Mouse (Mus musculus): ENCODE data around the gene Tmpo.

DNA sequence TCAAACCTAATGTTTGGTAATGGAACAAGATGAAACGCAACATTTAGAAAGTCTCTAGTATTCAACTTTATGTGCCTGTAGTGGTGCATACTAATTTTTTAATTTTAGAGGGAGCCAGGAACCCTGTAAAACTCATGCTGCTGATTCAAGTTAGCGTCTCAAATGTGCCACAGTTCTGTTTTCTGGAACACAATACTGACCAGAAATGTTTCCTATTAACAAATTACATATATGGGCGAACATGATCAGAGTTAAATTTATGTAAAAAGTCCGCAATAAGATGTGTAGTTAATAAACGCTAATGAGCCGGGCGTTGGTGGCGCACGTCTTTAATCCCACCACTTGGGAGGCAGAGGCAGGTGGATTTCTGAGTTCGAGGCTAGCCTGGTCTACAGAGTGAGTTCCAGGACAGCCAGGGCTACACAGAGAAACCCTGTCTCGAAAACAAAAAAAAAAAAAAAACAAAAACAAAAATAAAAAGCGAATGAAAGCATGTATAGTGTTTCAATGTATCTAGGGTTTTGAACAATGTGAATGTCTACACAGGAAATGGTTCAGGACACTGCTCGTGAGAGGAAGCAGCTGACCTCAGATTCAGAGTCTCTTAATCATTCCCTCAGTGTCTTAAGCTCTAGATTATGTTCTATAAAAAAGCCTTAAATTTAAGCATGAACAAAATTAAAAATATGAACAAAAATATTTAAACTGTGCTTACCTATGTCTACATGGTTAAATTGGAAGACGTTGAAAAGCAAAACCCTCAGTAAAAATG lies 8.6 kb downstream of the Tmpo start:
- TF ChIP-seq CTCF (IDR thresholded peaks at IDR 0.05; ENCODE audit: insufficient read depth, low read depth, low read length) (no peak), POLR2A (IDR thresholded peaks at IDR 0.05; ENCODE audit: insufficient read depth, low read depth, low read length) (no peak)
